Mouse (Mus musculus) heart, embryonic 11.5 days (tissue): ENCODE data around the gene Acot10. TPM values are rescaled to one million over a fixed set of nuclear protein-coding genes. Genes with fewer than 3 reads are reported as not detected.

ENCODE experiments used
- ATAC-seq: fragments of 200-750 bp; cut with Nextera tagmentation; replicated peaks from 2 replicates; pipeline ENCODE4 v1.8.0; 2017; ENCODE audit warnings: moderate library complexity; ENCODE audit not compliant: insufficient number of reproducible peaks, low FRiP score, low TSS enrichment
- H3K27ac ChIP-seq: fragments of 300-500 bp; sonication (generic); 2 replicates; pipeline ENCODE4 v1.5.1; 2014; ENCODE audit warnings: mild to moderate bottlenecking, low read depth, low read length
- H3K27me3 ChIP-seq: fragments of 300-500 bp; sonication (generic); 2 replicates; pipeline ENCODE4 v1.6.1; 2014; ENCODE audit warnings: mild to moderate bottlenecking, low read length, mixed read lengths; ENCODE audit not compliant: control insufficient read depth, insufficient read depth
- H3K36me3 ChIP-seq: fragments of 300-500 bp; sonication (generic); 2 replicates; pipeline ENCODE4 v1.6.1; 2014; ENCODE audit warnings: mild to moderate bottlenecking, low read length, moderate library complexity, mixed read lengths; ENCODE audit not compliant: control insufficient read depth, insufficient read depth
- H3K4me1 ChIP-seq: fragments of 300-500 bp; sonication (generic); 2 replicates; pipeline ENCODE4 v1.6.1; 2014; ENCODE audit warnings: low read length; ENCODE audit not compliant: control insufficient read depth, insufficient read depth
- H3K4me2 ChIP-seq: fragments of 300-500 bp; sonication (generic); 2 replicates; pipeline ENCODE4 v1.6.1; 2014; ENCODE audit warnings: mild to moderate bottlenecking, moderate library complexity
- H3K4me3 ChIP-seq: fragments of 300-500 bp; sonication (generic); 2 replicates; pipeline ENCODE4 v1.5.1; 2014; ENCODE audit warnings: low read depth, low read length
- H3K9ac ChIP-seq: fragments of 300-500 bp; sonication (generic); 2 replicates; pipeline ENCODE4 v1.6.1; 2014; ENCODE audit warnings: mild to moderate bottlenecking, low read depth, low read length, moderate library complexity
- H3K9me3 ChIP-seq: fragments of 300-500 bp; sonication (generic); replicated peaks from 2 replicates; pipeline ENCODE4 v1.6.1; 2016; ENCODE audit warnings: low read length; ENCODE audit not compliant: control insufficient read depth
- WGBS: fragments of 180-500 bp; shearing (Covaris S2); extraction: QIAGEN DNeasy Blood & Tissue Kit; methylation state at CpG from one replicate; pipeline ENCODE4 v1.1.7; 2014; ENCODE audit not compliant: insufficient replicate concordance; 5-methylcytosine and 5-hydroxymethylcytosine counted together
- polyA plus RNA-seq: library from polyadenylated mRNA; unstranded; fragments of >200 nt; fragmentation: Nextera tagmentation; extraction: Ambion mirVana; gene quantifications from 2 replicates; pipeline ENCODE4 v1.2.1, GENCODE M21; 2014

Gene Acot10
- polyA plus RNA-seq, 1 experiment from 2014 or later: 0.23 TPM

GRCm38 (mm10) chr15:20642905-20643414 lies 23.6 kb downstream of the Acot10 start:
- Histone ChIP-seq H3K36me3 (no peaks in the 10 kb centered on the region), H3K9ac (no peak overlapping the region), H3K4me1 (no peaks in the 10 kb centered on the region), H3K4me3 (no peak overlapping the region), H3K4me2 (no peak overlapping the region), H3K27ac (no peak overlapping the region), H3K9me3 (no peaks in the 10 kb centered on the region), H3K27me3 (no peaks in the 10 kb centered on the region)
- no peak for ATAC-seq
- 82% methylated on average over 3 of the region's 3 CpGs for WGBS

- no peaks in the 10 kb centered on the region for H3K9me3 ChIP-seq
- H3K4me2 ChIP-seq: no peak overlapping the region
- H3K27me3 ChIP-seq: no peaks in the 10 kb centered on the region
- 78% methylated on average over 2 of the region's 2 CpGs for WGBS
- H3K36me3 ChIP-seq: no peaks in the 10 kb centered on the region
- H3K4me1 ChIP-seq: no peaks in the 10 kb centered on the region
- no peak overlapping the region for H3K27ac ChIP-seq
- no peak overlapping the region for H3K9ac ChIP-seq
- no peak for ATAC-seq
- H3K4me3 ChIP-seq: no peak overlapping the region
Observed at GRCm38 (mm10) chr15:20639155-20639554, 27.4 kb downstream of the Acot10 start.

- Histone ChIP-seq H3K9me3 (no peaks in the 10 kb centered on the region), H3K4me3 (no peak overlapping the region), H3K36me3 (no peaks in the 10 kb centered on the region), H3K4me1 (no peaks in the 10 kb centered on the region), H3K27me3 (no peaks in the 10 kb centered on the region), H3K9ac (no peak overlapping the region), H3K27ac (no peak overlapping the region), H3K4me2 (no peak overlapping the region)
- ATAC-seq: no peak
- 63% methylated on average over 2 of the region's 2 CpGs for WGBS
Observed at GRCm38 (mm10) chr15:20634593-20634992, 32.0 kb downstream of the Acot10 start.

Other genes starting within 250 kb of the Acot10 start
- 0.04 and 0.07 TPM in 2 replicates for gene Cdh12, start 217.5 kb downstream of the Acot10 start, polyA plus RNA-seq